Mouse (Mus musculus) ES-E14 (cell line): ENCODE results near the gene Opn4. TPM values are rescaled to one million over a fixed set of nuclear protein-coding genes. Genes with fewer than 3 reads are reported as not detected.

Experiments
- DNase-seq: peaks from one replicate; pipeline ENCODE4 v3.0.0-alpha.2; 2013; ENCODE audit warnings: low read depth, low spot score
- H3K27ac ChIP-seq: 2 replicates; pipeline ENCODE4 v1.5.1; 2012; ENCODE audit warnings: low read depth, mild to moderate bottlenecking, low read length, moderate library complexity, mixed read lengths; ENCODE audit not compliant: poor library complexity, insufficient read depth, severe bottlenecking
- H3K36me3 ChIP-seq: 2 replicates; pipeline ENCODE4 v1.6.1; 2012; ENCODE audit warnings: mild to moderate bottlenecking, low read length, moderate library complexity, mixed read lengths; ENCODE audit not compliant: control insufficient read depth, poor library complexity, insufficient read depth, severe bottlenecking
- H3K4me1 ChIP-seq, 2 experiments: fragments of 150-350 bp in 1 of 2; sonication (generic) in 1 of 2; 2 replicates each; pipeline ENCODE4 v1.6.1; 2012; ENCODE audit warnings: low read length in 2 of 2, mild to moderate bottlenecking in 1 of 2, mixed read lengths in 1 of 2; ENCODE audit not compliant: control insufficient read depth in 2 of 2, insufficient read depth in 2 of 2, poor library complexity in 1 of 2
- H3K4me3 ChIP-seq, 2 experiments: fragments of 150-350 bp in 1 of 2; sonication (generic) in 1 of 2; 2 replicates each; pipeline ENCODE4 v1.5.1; 2012; ENCODE audit warnings: low read length in 2 of 2, low read depth in 1 of 2, mild to moderate bottlenecking in 1 of 2, mixed read lengths in 1 of 2; ENCODE audit not compliant: insufficient read depth in 1 of 2, poor library complexity in 1 of 2, severe bottlenecking in 1 of 2
- H3K9ac ChIP-seq: 2 replicates; pipeline ENCODE4 v1.6.1; 2012; ENCODE audit warnings: low read depth, mild to moderate bottlenecking, low read length, mixed read lengths; ENCODE audit not compliant: poor library complexity, insufficient read depth, severe bottlenecking
- H3K9me3 ChIP-seq: fragments of 150-350 bp; sonication (generic); 2 replicates; pipeline ENCODE4 v1.6.1; 2012; ENCODE audit warnings: low read depth, mild to moderate bottlenecking, low read length; ENCODE audit not compliant: control insufficient read depth, insufficient read depth
- CHD2 ChIP-seq: IDR thresholded peaks from 2 replicates; pipeline ENCODE4 v1.6.1; 2014; ENCODE audit warnings: mild to moderate bottlenecking, low read depth, low read length, inconsistent platforms
- HCFC1 ChIP-seq: IDR thresholded peaks from 2 replicates; pipeline ENCODE4 v1.6.1; 2012; ENCODE audit warnings: low read length, inconsistent platforms, borderline replicate concordance; ENCODE audit not compliant: insufficient read depth
- MAFK ChIP-seq: IDR thresholded peaks from 2 replicates; pipeline ENCODE4 v1.6.1; 2014; ENCODE audit warnings: mild to moderate bottlenecking, low read depth, low read length, inconsistent platforms; ENCODE audit not compliant: insufficient read depth
- ZC3H11A ChIP-seq: IDR thresholded peaks from 2 replicates; pipeline ENCODE4 v1.6.1; 2012; ENCODE audit warnings: low read depth, mild to moderate bottlenecking, inconsistent platforms, low read length, borderline replicate concordance
- ZNF384 ChIP-seq: IDR thresholded peaks from 2 replicates; pipeline ENCODE4 v1.6.1; 2012; ENCODE audit warnings: low read depth, low read length, inconsistent platforms
- in situ Hi-C, 2 experiments: fragments of 600-800 bp; cut with MboI; formaldehyde crosslinking; loops; one replicate each; pipeline ENCODE4 v1.15.1; 2025; ENCODE audit warnings: low sequenced_read_pairs in 2 of 2, inconsistent platforms in 1 of 2; ENCODE audit not compliant: unreplicated experiment in 2 of 2
- total RNA-seq: library from RNA; depleted of rRNA; stranded (reverse); fragments of 300-350 nt; gene quantifications from 2 replicates; pipeline ENCODE4 v1.2.3, GENCODE M21; 2012

The Opn4 gene
- total RNA-seq, 1 experiment, result 0.31 TPM

GRCm38 (mm10) chr14:34585358-34586105 lies 14.4 kb downstream of the Opn4 start:
- Histone ChIP-seq H3K9ac (no peak overlapping the region), H3K4me1 (no peaks in the 10 kb centered on the region), H3K9me3 (no peaks in the 10 kb centered on the region), H3K4me3 (no peak overlapping the region), H3K27ac (no peak overlapping the region), H3K36me3 (no peaks in the 10 kb centered on the region)
- in situ Hi-C loops, result loop anchor here (25.0 kb wide), 1 partner anchor 498 kb away; the partner anchor contains the start of gene Anxa8 (in 2 of the 2)
- DNase-seq, result no peak
- TF ChIP-seq CHD2, result no peak
- no peak for TF ChIP-seq ZNF384
- no peak for TF ChIP-seq ZC3H11A
- TF ChIP-seq MAFK, result no peak
- TF ChIP-seq HCFC1, result no peak

- Histone ChIP-seq H3K9ac (no peak overlapping the region), H3K4me1 (no peaks in the 10 kb centered on the region), H3K9me3 (no peaks in the 10 kb centered on the region), H3K4me3 (no peak overlapping the region), H3K36me3 (no peaks in the 10 kb centered on the region), H3K27ac (no peak overlapping the region)
- no peak for TF ChIP-seq MAFK
- TF ChIP-seq ZNF384, result no peak
- TF ChIP-seq HCFC1, result no peak
- no peak for TF ChIP-seq ZC3H11A
- no peak for TF ChIP-seq CHD2
- in situ Hi-C loops, result loop anchor here (25.0 kb wide), 1 partner anchor 496 kb away; the partner anchor contains the start of gene Anxa8 (in 2 of the 2)
- DNase-seq, result no peak
Measured at GRCm38 (mm10) chr14:34582740-34583427, 17.1 kb downstream of the Opn4 start.

DNA sequence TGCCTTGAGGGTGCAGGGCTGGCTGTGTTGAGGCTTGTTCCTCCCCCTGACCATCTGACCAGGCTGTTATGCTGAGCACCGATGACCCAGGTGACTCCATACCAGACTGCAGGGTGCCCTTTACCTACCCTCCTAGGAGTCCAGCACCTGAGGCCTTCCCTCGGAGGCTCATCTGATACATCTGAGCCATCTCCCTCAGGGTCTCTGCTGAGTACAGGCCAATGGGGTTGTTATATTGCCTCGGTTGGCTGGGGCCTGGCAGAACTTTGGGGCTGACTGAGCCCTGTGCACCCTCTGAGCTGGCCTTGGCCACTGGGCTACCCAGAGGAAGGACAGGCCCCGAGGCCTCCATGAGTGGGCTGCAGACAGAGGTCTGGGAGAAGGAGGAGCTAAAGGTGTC lies 23.1 kb downstream of the Opn4 start:
- Histone ChIP-seq H3K36me3 (no peaks in the 10 kb centered on the region), H3K4me3 (no peak overlapping the region), H3K9me3 (no peaks in the 10 kb centered on the region), H3K4me1 (peaks cover 0 to 3% of the 10 kb centered on the region in 2 experiments; a peak in 1 of 4 replicates), H3K27ac (no peak overlapping the region), H3K9ac (no peak overlapping the region)
- in situ Hi-C loops, result loop anchor here (10.0 to 25.0 kb wide), 2 partner anchors 142 to 490 kb away; partner anchors contain the start of gene Anxa8 (in 2 of the 2)
- no peak for DNase-seq
- no peak for TF ChIP-seq ZC3H11A
- TF ChIP-seq ZNF384, result no peak
- no peak for TF ChIP-seq CHD2
- no peak for TF ChIP-seq HCFC1
- no peak for TF ChIP-seq MAFK

GRCm38 (mm10) chr14:34574068-34574467 lies 25.9 kb downstream of the Opn4 start:
- in situ Hi-C loops, result loop anchor here in 1 of 2 experiments (10.0 kb wide), 1 partner anchor 139 kb away; no protein-coding TSS in a partner anchor

More at GRCm38 (mm10) chr14:34574068-34574467, 25.9 kb downstream of the Opn4 start:
- Histone ChIP-seq H3K36me3 (no peaks in the 10 kb centered on the region), H3K4me3 (no peak overlapping the region), H3K9ac (no peak overlapping the region), H3K27ac (no peak overlapping the region), H3K4me1 (peaks cover 0 to 3% of the 10 kb centered on the region in 2 experiments; a peak in 1 of 4 replicates), H3K9me3 (no peaks in the 10 kb centered on the region)
- TF ChIP-seq ZC3H11A (no peak), ZNF384 (no peak), HCFC1 (no peak), CHD2 (no peak), MAFK (no peak)
- DNase-seq, result no peak
